Mouse (Mus musculus) spleen, adult 2 months (tissue): ENCODE results near the gene Ccdc28b.

Experiments used
- CTCF ChIP-seq: fragments of 200-500 bp; IDR thresholded peaks from 2 replicates; pipeline ENCODE4 v1.5.1; 2011; ENCODE audit warnings: mild to moderate bottlenecking, inconsistent platforms; ENCODE audit not compliant: insufficient read depth, insufficient read length, insufficient replicate concordance; ENCODE audit errors: extremely low read depth
- POLR2A ChIP-seq: fragments of 200-500 bp; IDR thresholded peaks from 2 replicates; pipeline ENCODE4 v1.6.1; 2011; ENCODE audit warnings: low read depth, low read length, inconsistent platforms

- TF ChIP-seq CTCF (0 out of 2 replicates have a peak, but pooled peaks have one; percentile 0), POLR2A (no peak)
Observed at GRCm38 (mm10) chr4:129672083-129672877, 48.5 kb upstream of the Ccdc28b start, which contains the start of gene Kpna6.
